24 mouse cellular contexts compared by ENCODE assay signal in the genomic region with DNA sequence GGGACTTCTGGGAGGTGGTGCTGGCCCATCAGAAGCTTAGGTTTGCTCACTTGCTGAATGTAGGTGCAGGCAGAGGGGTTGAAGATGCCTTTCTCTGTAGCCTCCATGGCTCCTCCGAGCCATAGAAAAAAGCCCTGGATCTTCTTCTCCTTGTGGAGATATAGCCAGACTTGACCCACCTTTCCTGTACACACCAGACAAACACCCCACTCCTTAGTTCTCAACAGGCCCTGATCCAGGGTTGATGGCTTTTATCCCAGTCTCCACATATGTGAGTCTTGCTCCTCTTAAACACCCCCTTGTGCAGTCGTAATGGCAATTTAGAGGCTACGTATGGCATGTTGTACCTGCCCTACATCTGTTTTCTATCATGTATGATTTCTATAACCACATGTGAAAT. TPM values are rescaled to one million over a fixed set of nuclear protein-coding genes. Genes with fewer than 3 reads are reported as not detected.
DNase-seq lines count a peak whose midpoint lies in the region; ATAC-seq and TF ChIP-seq lines count a peak whose summit lies in the region.
"Had no signal": no experiment of that assay in that cellular context is flagged by ENCODE, and none has a peak within 500 bp of the region (broad histone marks: within the 10 kb centered on the region; RNA-seq: fewer than 3 reads in every experiment).

No protein-coding gene starts in this region.

- no peaks in the 10 kb centered on the region for H3K36me3 ChIP-seq in heart, adult 2 months (ENCODE audit: control insufficient read depth, insufficient read depth, low read length)
- no peaks in the 10 kb centered on the region for H3K36me3 ChIP-seq in heart, embryonic 10.5 days
- H3K36me3 ChIP-seq in heart, embryonic 12.5 days = no peaks in the 10 kb centered on the region
- H3K36me3 ChIP-seq: G1E had no signal

- TF ChIP-seq POLR2A in heart, adult 2 months (IDR thresholded peaks at IDR 0.05; ENCODE audit: insufficient read depth, low read depth, low read length) = no peak

- no peak for TF ChIP-seq EP300 in heart, adult 2 months (IDR thresholded peaks at IDR 0.05; ENCODE audit: insufficient read depth, low read depth, low read length)

- ATAC-seq in heart, embryonic 12.5 days (ENCODE audit: insufficient number of reproducible peaks, low FRiP score) = no peak
- ATAC-seq: activated CD4-positive, CD25-positive, alpha-beta regulatory T cell, adult 4 months; CD4-positive, CD25-positive, alpha-beta regulatory T cell, adult 4 months; Patski had no signal

- intact Hi-C loops in heart, adult 2 months (cut with DNase I) = no loop called here

- no peaks in the 10 kb centered on the region for H3K79me2 ChIP-seq in heart, adult 2 months (replicated peaks; ENCODE audit: control insufficient read depth, insufficient read depth, low read length)

- H3K4me1 ChIP-seq in heart, adult 2 months (ENCODE audit: control insufficient read depth, insufficient read depth, low read length) = no peaks in the 10 kb centered on the region
- peaks cover 3% of the 10 kb centered on the region; the same call in 1 of the 2 replicates for H3K4me1 ChIP-seq in heart, embryonic 10.5 days
- H3K4me1 ChIP-seq in heart, embryonic 12.5 days (replicated peaks) = no peaks in the 10 kb centered on the region; the same call in 1 of the 2 replicates

- 76% methylated on average over 3 of the region's 3 CpGs for WGBS in heart, adult 2 months
- 79% methylated on average over 3 of the region's 3 CpGs for WGBS in heart, embryonic 10.5 days
- WGBS in heart, embryonic 12.5 days = 77% methylated on average over 3 of the region's 3 CpGs

- no peak overlapping the region for H3K9ac ChIP-seq in heart, adult 2 months (ENCODE audit: low read depth, low read length)
- no peak overlapping the region for H3K9ac ChIP-seq in heart, embryonic 12.5 days

- no peak overlapping the region for H3K4me3 ChIP-seq in heart, adult 2 months
- H3K4me3 ChIP-seq in heart, embryonic 10.5 days = no peak overlapping the region
- H3K4me3 ChIP-seq in heart, embryonic 12.5 days = no peak overlapping the region

- H3K27me3 ChIP-seq in heart, adult 2 months (ENCODE audit: control insufficient read depth, insufficient read depth, low read length) = peaks cover 14% of the 10 kb centered on the region
- H3K27me3 ChIP-seq in heart, embryonic 10.5 days (ENCODE audit: insufficient read depth, poor library complexity, severe bottlenecking) = peaks cover 72% of the 10 kb centered on the region
- peaks cover 67% of the 10 kb centered on the region for H3K27me3 ChIP-seq in heart, embryonic 12.5 days (replicated peaks)

- H3K9me3 ChIP-seq in heart, embryonic 10.5 days = no peaks in the 10 kb centered on the region
- H3K9me3 ChIP-seq in heart, embryonic 12.5 days (replicated peaks) = no peaks in the 10 kb centered on the region
- H3K9me3 ChIP-seq: G1E had no signal

- TF ChIP-seq CTCF in heart, adult 2 months (IDR thresholded peaks at IDR 0.05) = no peak

- DNase-seq in heart, adult 11 months = peak; percentile 56
- DNase-seq in heart, adult 2 months = no peak
- peak; percentile 69 for DNase-seq in heart, embryonic 10.5 days (ENCODE audit: low spot score)
- DNase-seq: adrenal gland, adult 2 months; adrenal gland, adult 8-10 months; adrenal gland, postnatal 10 days; adrenal gland, postnatal 14 days; adrenal gland, postnatal 25 days; adrenal gland, postnatal 36 days; B cell, adult 2 months; cerebellum, adult 11 months; cerebellum, adult 11-12 months; cerebellum, adult 18-20 months had no signal

- no peak overlapping the region for H3K4me2 ChIP-seq in heart, embryonic 12.5 days

- no peak overlapping the region for H3K27ac ChIP-seq in heart, adult 2 months
- no peak overlapping the region for H3K27ac ChIP-seq in heart, embryonic 10.5 days
- H3K27ac ChIP-seq in heart, embryonic 12.5 days (ENCODE audit: poor library complexity, severe bottlenecking) = no peak overlapping the region

RNA-seq across cellular contexts. Expression of gene Gpr83, which starts 3.1 kb away (rescaled TPM):
- not detected for total RNA-seq in heart, adult 2 months (2021)
- 0.14 and 0.15 TPM in 2 replicates for polyA plus RNA-seq in heart, adult 2 months (2012; rRNA removed)
- not detected in 2 replicates for polyA plus RNA-seq in heart, embryonic 10.5 days (2016; fragmentation: Nextera tagmentation; extraction: Ambion mirVana)
- not detected in 2 replicates for polyA plus RNA-seq in heart, embryonic 12.5 days (2016; fragmentation: Nextera tagmentation; extraction: Ambion mirVana)
- total RNA-seq: adrenal gland, adult 18-20 months; adrenal gland, adult 2 months; adrenal gland, postnatal 14 days; adrenal gland, postnatal 25 days; adrenal gland, postnatal 36 days; CH12.LX had no signal
- polyA plus RNA-seq: C2C12, G1E, Patski had no signal

RNA-seq across cellular contexts. Expression of gene Izumo1r, which starts 40.6 kb away (rescaled TPM):
- not detected for total RNA-seq in heart, adult 2 months (2021)
- 0.18 and 0.29 TPM in 2 replicates for polyA plus RNA-seq in heart, adult 2 months (2012; rRNA removed)
- polyA plus RNA-seq in heart, embryonic 10.5 days (2016; fragmentation: Nextera tagmentation; extraction: Ambion mirVana) = 0.10 TPM in 1 of 2 replicates, not detected in the other
- not detected in 2 replicates for polyA plus RNA-seq in heart, embryonic 12.5 days (2016; fragmentation: Nextera tagmentation; extraction: Ambion mirVana)
- total RNA-seq: adrenal gland, adult 18-20 months; adrenal gland, adult 2 months; adrenal gland, adult 8-10 months; adrenal gland, postnatal 14 days; adrenal gland, postnatal 25 days; adrenal gland, postnatal 36 days; adrenal gland, postnatal 4 days; CH12.LX; MEL had no signal
- polyA plus RNA-seq: brain, embryonic 14.5 days; C2C12; G1E; Patski had no signal

Comparison
In these comparisons a context has a peak if more than half of its experiments do, and no peak if none do; other contexts are left out.
1. DNase-seq: peak in heart, adult 11 months (single experiment) and heart, embryonic 10.5 days (single experiment); none in heart, adult 2 months (0 of 2).